Mouse (Mus musculus) olfactory bulb, adult 2 months (tissue): ENCODE measurements at regions not wholly inside any gene's neighbourhood (a gene's known extent, or its start where the extent isn't known, plus 50 kb on each side); places are given as distances from the start of the nearest gene placed in this dataset.

Source experiments
- CTCF ChIP-seq: fragments of 200-500 bp; IDR thresholded peaks from 2 replicates; pipeline ENCODE4 v1.5.1; 2012; ENCODE audit warnings: low read depth, mild to moderate bottlenecking, low read length, moderate library complexity; ENCODE audit not compliant: insufficient read depth
- POLR2A ChIP-seq: fragments of 200-500 bp; IDR thresholded peaks from 2 replicates; pipeline ENCODE4 v1.6.1; 2012; ENCODE audit warnings: mild to moderate bottlenecking, low read depth, low read length, moderate library complexity; ENCODE audit not compliant: insufficient read depth

- TF ChIP-seq POLR2A, result no peak
- TF ChIP-seq CTCF, result no peak
Measured at GRCm38 (mm10) chr1:78013396-78013795, 183.5 kb downstream of the Pax3 start.
